Mouse (Mus musculus) embryonic facial prominence, embryonic 15.5 days (tissue): ENCODE measurements at regions not wholly inside any gene's neighbourhood (a gene's known extent, or its start where the extent isn't known, plus 50 kb on each side); places are given as distances from the start of the nearest gene placed in this dataset.

Experiments used
- ATAC-seq: fragments of 200-750 bp; cut with Nextera tagmentation; 2 replicates; pipeline ENCODE4 v1.8.0; 2017; ENCODE audit warnings: low read depth, moderate TSS enrichment; ENCODE audit not compliant: insufficient number of reproducible peaks, low FRiP score, low TSS enrichment
- H3K27ac ChIP-seq: fragments of 300-500 bp; sonication (generic); replicated peaks from 2 replicates; pipeline ENCODE4 v1.5.1; 2015; ENCODE audit warnings: mild to moderate bottlenecking, inconsistent platforms
- H3K27me3 ChIP-seq: fragments of 300-500 bp; sonication (generic); 2 replicates; pipeline ENCODE4 v1.6.1; 2015; ENCODE audit warnings: inconsistent platforms
- H3K36me3 ChIP-seq: fragments of 300-500 bp; sonication (generic); 2 replicates; pipeline ENCODE4 v1.6.1; 2015; ENCODE audit warnings: mild to moderate bottlenecking, inconsistent platforms
- H3K4me1 ChIP-seq: fragments of 300-500 bp; sonication (generic); 2 replicates; pipeline ENCODE4 v1.6.1; 2015; ENCODE audit warnings: inconsistent platforms
- H3K4me2 ChIP-seq: fragments of 300-500 bp; sonication (generic); replicated peaks from 2 replicates; pipeline ENCODE4 v1.6.1; 2015; ENCODE audit warnings: mild to moderate bottlenecking, inconsistent platforms
- H3K4me3 ChIP-seq: fragments of 300-500 bp; sonication (generic); replicated peaks from 2 replicates; pipeline ENCODE4 v1.5.1; 2015; ENCODE audit warnings: mild to moderate bottlenecking, inconsistent platforms
- H3K9ac ChIP-seq: fragments of 300-500 bp; sonication (generic); 2 replicates; pipeline ENCODE4 v1.6.1; 2015; ENCODE audit warnings: inconsistent platforms
- H3K9me3 ChIP-seq: fragments of 300-500 bp; sonication (generic); replicated peaks from 2 replicates; pipeline ENCODE4 v1.6.1; 2016; ENCODE audit warnings: inconsistent platforms
- WGBS: fragments of 180-500 bp; shearing (Covaris S2); methylation state at CpG from one replicate; pipeline ENCODE4 v1.1.7; 2015; 5-methylcytosine and 5-hydroxymethylcytosine counted together

- no peak overlapping the region for H3K4me3 ChIP-seq
- 70% methylated on average over 7 of the region's 7 CpGs for WGBS
- no peaks in the 10 kb centered on the region for H3K27me3 ChIP-seq
- H3K9ac ChIP-seq = no peak overlapping the region
- H3K4me1 ChIP-seq = no peaks in the 10 kb centered on the region
- no peak for ATAC-seq
- no peaks in the 10 kb centered on the region for H3K9me3 ChIP-seq
- no peak overlapping the region for H3K4me2 ChIP-seq
- H3K36me3 ChIP-seq = no peaks in the 10 kb centered on the region
- H3K27ac ChIP-seq = no peak overlapping the region
These were observed 145.5 kb downstream of the Gm815 start for GRCm38 (mm10) chr19:27031030-27031700.

- no peak overlapping the region for H3K4me2 ChIP-seq
- no peak for ATAC-seq
- no peaks in the 10 kb centered on the region for H3K4me1 ChIP-seq
- H3K27me3 ChIP-seq = no peaks in the 10 kb centered on the region
- no peaks in the 10 kb centered on the region for H3K9me3 ChIP-seq
- H3K4me3 ChIP-seq = no peak overlapping the region
- no peak overlapping the region for H3K9ac ChIP-seq
- 69% methylated on average over 5 of the region's 5 CpGs for WGBS
- no peak overlapping the region for H3K27ac ChIP-seq
- H3K36me3 ChIP-seq = no peaks in the 10 kb centered on the region
These were observed 146.9 kb downstream of the Gm815 start for GRCm38 (mm10) chr19:27032621-27033020.

- no peaks in the 10 kb centered on the region for H3K27me3 ChIP-seq
- no peak overlapping the region for H3K27ac ChIP-seq
- no peaks in the 10 kb centered on the region for H3K4me1 ChIP-seq
- ATAC-seq = no peak
- H3K4me2 ChIP-seq = no peak overlapping the region
- WGBS = 32% methylated on average over 3 of the region's 3 CpGs
- no peaks in the 10 kb centered on the region for H3K9me3 ChIP-seq
- H3K9ac ChIP-seq = no peak overlapping the region
- no peak overlapping the region for H3K4me3 ChIP-seq
- no peaks in the 10 kb centered on the region for H3K36me3 ChIP-seq
These were observed 152.6 kb downstream of the Gm815 start for GRCm38 (mm10) chr19:27038298-27038697.

- no peaks in the 10 kb centered on the region for H3K36me3 ChIP-seq
- H3K27me3 ChIP-seq = no peaks in the 10 kb centered on the region
- 47% methylated on average over 3 of the region's 3 CpGs for WGBS
- H3K9ac ChIP-seq = no peak overlapping the region
- no peaks in the 10 kb centered on the region for H3K9me3 ChIP-seq
- H3K4me3 ChIP-seq = no peak overlapping the region
- H3K4me2 ChIP-seq = no peak overlapping the region
- H3K27ac ChIP-seq = no peak overlapping the region
- ATAC-seq = no peak
- H3K4me1 ChIP-seq = no peaks in the 10 kb centered on the region
These were observed 154.8 kb downstream of the Gm815 start for GRCm38 (mm10) chr19:27040321-27041025.

- peak; percentile 86 for ATAC-seq
- peaks cover 12% of the 10 kb centered on the region for H3K4me1 ChIP-seq
- no peaks in the 10 kb centered on the region for H3K9me3 ChIP-seq
- no peaks in the 10 kb centered on the region for H3K36me3 ChIP-seq
- H3K27me3 ChIP-seq = no peaks in the 10 kb centered on the region
- WGBS = 29% methylated on average over 12 of the region's 12 CpGs
- H3K4me2 ChIP-seq = peak overlapping the region; percentile 34; the same call in 1 of the 2 replicates
- no peak overlapping the region for H3K4me3 ChIP-seq
- H3K27ac ChIP-seq = peak overlapping the region; percentile 69
- no peak overlapping the region for H3K9ac ChIP-seq
These were observed 149.7 kb upstream of the Vldlr start for GRCm38 (mm10) chr19:27066449-27067181.

GRCm38 (mm10) chr19:27073281-27073680 lies 143.0 kb upstream of the Vldlr start:
- Histone ChIP-seq H3K4me3 (no peak overlapping the region), H3K4me2 (no peak overlapping the region), H3K9me3 (no peaks in the 10 kb centered on the region), H3K27ac (no peak overlapping the region), H3K4me1 (no peaks in the 10 kb centered on the region), H3K27me3 (no peaks in the 10 kb centered on the region), H3K9ac (no peak overlapping the region), H3K36me3 (no peaks in the 10 kb centered on the region)
- 88% methylated on average over 3 of the region's 3 CpGs for WGBS
- ATAC-seq = no peak

GRCm38 (mm10) chr19:27075019-27075418 lies 141.3 kb upstream of the Vldlr start:
- no peaks in the 10 kb centered on the region for H3K27me3 ChIP-seq
- H3K9ac ChIP-seq = no peak overlapping the region
- H3K4me2 ChIP-seq = no peak overlapping the region
- WGBS = 65% methylated on average over 5 of the region's 5 CpGs
- H3K4me1 ChIP-seq = no peaks in the 10 kb centered on the region
- no peak overlapping the region for H3K4me3 ChIP-seq
- no peak for ATAC-seq
- H3K36me3 ChIP-seq = no peaks in the 10 kb centered on the region
- no peak overlapping the region for H3K27ac ChIP-seq
- H3K9me3 ChIP-seq = no peaks in the 10 kb centered on the region

- no peak overlapping the region for H3K4me2 ChIP-seq
- no peak overlapping the region for H3K27ac ChIP-seq
- H3K9me3 ChIP-seq = no peaks in the 10 kb centered on the region
- WGBS = 69% methylated on average over 4 of the region's 4 CpGs
- no peak overlapping the region for H3K9ac ChIP-seq
- no peaks in the 10 kb centered on the region for H3K27me3 ChIP-seq
- ATAC-seq = no peak
- H3K4me3 ChIP-seq = no peak overlapping the region
- no peaks in the 10 kb centered on the region for H3K4me1 ChIP-seq
- no peaks in the 10 kb centered on the region for H3K36me3 ChIP-seq
These were observed 139.3 kb upstream of the Vldlr start for GRCm38 (mm10) chr19:27076920-27077512.

GRCm38 (mm10) chr19:27087344-27087743 lies 128.9 kb upstream of the Vldlr start:
- H3K27ac ChIP-seq = no peak overlapping the region
- no peaks in the 10 kb centered on the region for H3K27me3 ChIP-seq
- no peak overlapping the region for H3K4me3 ChIP-seq
- H3K4me2 ChIP-seq = no peak overlapping the region
- WGBS = 77% methylated on average over 2 of the region's 2 CpGs
- ATAC-seq = no peak
- no peak overlapping the region for H3K9ac ChIP-seq
- H3K9me3 ChIP-seq = no peaks in the 10 kb centered on the region
- H3K4me1 ChIP-seq = no peaks in the 10 kb centered on the region
- no peaks in the 10 kb centered on the region for H3K36me3 ChIP-seq

GRCm38 (mm10) chr19:27087833-27088232 lies 128.5 kb upstream of the Vldlr start:
- Histone ChIP-seq H3K4me3 (no peak overlapping the region), H3K27ac (no peak overlapping the region), H3K4me1 (no peaks in the 10 kb centered on the region), H3K9me3 (no peaks in the 10 kb centered on the region), H3K36me3 (no peaks in the 10 kb centered on the region), H3K9ac (no peak overlapping the region), H3K4me2 (no peak overlapping the region), H3K27me3 (no peaks in the 10 kb centered on the region)
- no peak for ATAC-seq
- 81% methylated on average over 5 of the region's 5 CpGs for WGBS

GRCm38 (mm10) chr19:27089099-27089498 lies 127.2 kb upstream of the Vldlr start:
- H3K4me1 ChIP-seq = no peaks in the 10 kb centered on the region
- no peak overlapping the region for H3K9ac ChIP-seq
- H3K36me3 ChIP-seq = no peaks in the 10 kb centered on the region
- no peaks in the 10 kb centered on the region for H3K9me3 ChIP-seq
- H3K27me3 ChIP-seq = no peaks in the 10 kb centered on the region
- no peak for ATAC-seq
- H3K27ac ChIP-seq = no peak overlapping the region
- 81% methylated on average over 1 of the region's 1 CpGs for WGBS
- no peak overlapping the region for H3K4me3 ChIP-seq
- no peak overlapping the region for H3K4me2 ChIP-seq
